Mouse (Mus musculus) kidney, postnatal 25 days (tissue): ENCODE data around the gene Kif13a.

ENCODE experiments used
- DNase-seq, 2 experiments: peaks; one replicate each; pipeline ENCODE4 v3.0.0; 2021; ENCODE audit warnings: mixed read lengths in 2 of 2

The Kif13a gene

GRCm38 (mm10) chr13:46833586-46833985 lies 96.1 kb downstream of the Kif13a start:
- DNase-seq, result no peak

GRCm38 (mm10) chr13:46832956-46833355 lies 96.7 kb downstream of the Kif13a start:
- peak in 1 of 2 experiments; percentile 22 for DNase-seq

GRCm38 (mm10) chr13:46823271-46823670 lies 106.4 kb downstream of the Kif13a start:
- DNase-seq, result no peak

- DNase-seq, result no peak
Measured at GRCm38 (mm10) chr13:46822200-46822599, 107.5 kb downstream of the Kif13a start.

- DNase-seq, result no peak
Measured at GRCm38 (mm10) chr13:46819729-46820223, 109.9 kb downstream of the Kif13a start.

GRCm38 (mm10) chr13:46819202-46819728 lies 110.4 kb downstream of the Kif13a start:
- no peak for DNase-seq

GRCm38 (mm10) chr13:46818374-46818773 lies 111.3 kb downstream of the Kif13a start:
- peak; percentile 81 to 82 for DNase-seq

GRCm38 (mm10) chr13:46812648-46813184 lies 117.0 kb downstream of the Kif13a start:
- DNase-seq, result no peak

GRCm38 (mm10) chr13:46811696-46812095 lies 118.0 kb downstream of the Kif13a start:
- no peak for DNase-seq

- DNase-seq, result no peak
Measured at GRCm38 (mm10) chr13:46810613-46811012, 119.1 kb downstream of the Kif13a start.

- DNase-seq, result peak; percentile 26 to 52
Measured at GRCm38 (mm10) chr13:46810098-46810497, 119.6 kb downstream of the Kif13a start.

GRCm38 (mm10) chr13:46807901-46808300 lies 121.8 kb downstream of the Kif13a start:
- DNase-seq, result no peak

- DNase-seq, result no peak
Measured at GRCm38 (mm10) chr13:46801196-46801595, 128.5 kb downstream of the Kif13a start.

GRCm38 (mm10) chr13:46798156-46798555 lies 131.5 kb downstream of the Kif13a start:
- peak in 1 of 2 experiments; percentile 47 for DNase-seq

- no peak for DNase-seq
Measured at GRCm38 (mm10) chr13:46796381-46796780, 133.3 kb downstream of the Kif13a start.

GRCm38 (mm10) chr13:46793824-46794223 lies 135.8 kb downstream of the Kif13a start:
- DNase-seq, result no peak

- DNase-seq, result peak; percentile 84 to 88
Measured at GRCm38 (mm10) chr13:46788452-46788851, 141.2 kb downstream of the Kif13a start.

GRCm38 (mm10) chr13:46786836-46787235 lies 142.8 kb downstream of the Kif13a start:
- DNase-seq, result no peak

- DNase-seq, result no peak
Measured at GRCm38 (mm10) chr13:46786064-46786561, 143.6 kb downstream of the Kif13a start.

- DNase-seq, result no peak
Measured at GRCm38 (mm10) chr13:46780379-46780778, 149.3 kb downstream of the Kif13a start.

GRCm38 (mm10) chr13:46779831-46780230 lies 149.8 kb downstream of the Kif13a start:
- DNase-seq, result no peak

GRCm38 (mm10) chr13:46777461-46777860 lies 152.2 kb downstream of the Kif13a start:
- no peak for DNase-seq

GRCm38 (mm10) chr13:46776636-46777305 lies 152.9 kb downstream of the Kif13a start:
- peak; percentile 59 to 79 for DNase-seq

GRCm38 (mm10) chr13:46774998-46775397 lies 154.7 kb downstream of the Kif13a start:
- no peak for DNase-seq
